Comparison of ENCODE assay signal across 8 mouse cellular contexts in genomic region chr12:27341130-27341870, GRCm38 (mm10). TPM values are rescaled to one million over a fixed set of nuclear protein-coding genes. Genes with fewer than 3 reads are reported as not detected.
A peak's percentile ranks its signal among the peaks of the same experiment; 100 is the strongest.
DNase-seq lines count a peak whose midpoint lies in the region; ATAC-seq lines count a peak whose summit lies in the region.

No protein-coding gene starts in this region.

- H3K9me3 ChIP-seq in heart, embryonic 11.5 days (replicated peaks; ENCODE audit: control insufficient read depth, low read length), result no peaks in the 10 kb centered on the region
- no peaks in the 10 kb centered on the region for H3K9me3 ChIP-seq in liver, embryonic 13.5 days (replicated peaks)
- H3K9me3 ChIP-seq in neural tube, embryonic 15.5 days (replicated peaks), result no peaks in the 10 kb centered on the region

- H3K9ac ChIP-seq in heart, embryonic 11.5 days (ENCODE audit: low read depth, low read length), result peak overlapping the region; percentile 87
- H3K9ac ChIP-seq in liver, embryonic 13.5 days, result peak overlapping the region; percentile 50
- H3K9ac ChIP-seq in neural tube, embryonic 15.5 days (replicated peaks), result peak overlapping the region; percentile 94

- ATAC-seq in heart, embryonic 11.5 days (replicated peaks; ENCODE audit: insufficient number of reproducible peaks, low FRiP score, low TSS enrichment), result no peak
- ATAC-seq in liver, embryonic 13.5 days (ENCODE audit: low read depth), result no peak
- no peak for ATAC-seq in neural tube, embryonic 15.5 days (ENCODE audit: low FRiP score)
- no peak for ATAC-seq in CD4-positive, CD25-positive, alpha-beta regulatory T cell, adult 4 months

- no peaks in the 10 kb centered on the region for H3K36me3 ChIP-seq in heart, embryonic 11.5 days (ENCODE audit: control insufficient read depth, insufficient read depth, low read length)
- no peaks in the 10 kb centered on the region for H3K36me3 ChIP-seq in liver, embryonic 13.5 days
- H3K36me3 ChIP-seq in neural tube, embryonic 15.5 days, result no peaks in the 10 kb centered on the region

- H3K4me1 ChIP-seq in heart, embryonic 11.5 days (ENCODE audit: control insufficient read depth, insufficient read depth, low read length), result 0 out of 2 replicates have a peak, but pooled peaks cover 5% of the 10 kb centered on the region
- H3K4me1 ChIP-seq in liver, embryonic 13.5 days (replicated peaks), result 0 out of 2 replicates have a peak, but pooled peaks cover 6% of the 10 kb centered on the region
- peaks cover 11% of the 10 kb centered on the region for H3K4me1 ChIP-seq in neural tube, embryonic 15.5 days

- H3K4me3 ChIP-seq in heart, embryonic 11.5 days (ENCODE audit: low read depth, low read length), result peak overlapping the region; percentile 90
- peak overlapping the region; percentile 53 for H3K4me3 ChIP-seq in liver, embryonic 13.5 days (replicated peaks)
- peak overlapping the region; percentile 96 for H3K4me3 ChIP-seq in neural tube, embryonic 15.5 days (replicated peaks)

- H3K4me2 ChIP-seq in heart, embryonic 11.5 days, result peak overlapping the region; percentile 84
- H3K4me2 ChIP-seq in liver, embryonic 13.5 days, result peak overlapping the region; percentile 61
- H3K4me2 ChIP-seq in neural tube, embryonic 15.5 days, result peak overlapping the region; percentile 70

- WGBS in heart, embryonic 11.5 days (ENCODE audit: insufficient replicate concordance), result under 1% methylated on average over 80 of the region's 80 CpGs
- 2% methylated on average over 79 of the region's 80 CpGs for WGBS in liver, embryonic 13.5 days (ENCODE audit: insufficient replicate concordance)
- under 1% methylated on average over 77 of the region's 80 CpGs for WGBS in neural tube, embryonic 15.5 days

- peak overlapping the region; percentile 90 for H3K27ac ChIP-seq in heart, embryonic 11.5 days (ENCODE audit: low read depth, low read length)
- H3K27ac ChIP-seq in liver, embryonic 13.5 days, result no peak overlapping the region
- H3K27ac ChIP-seq in neural tube, embryonic 15.5 days (replicated peaks), result peak overlapping the region; percentile 99

- DNase-seq in cerebellum, adult 11 months, result peak; percentile 5
- DNase-seq in cerebellum, adult 9-10 months, result no peak
- DNase-seq in cerebellum, postnatal 4 days (ENCODE audit: low spot score in 2 of 2), result peak; percentile 39 to 66
- peak; percentile 63 to 75 for DNase-seq in kidney, postnatal 4 days
- DNase-seq in liver, embryonic 13.5 days, result no peak

- no peaks in the 10 kb centered on the region for H3K27me3 ChIP-seq in heart, embryonic 11.5 days (ENCODE audit: control insufficient read depth, insufficient read depth, low read length)
- H3K27me3 ChIP-seq in liver, embryonic 13.5 days, result peaks cover 78% of the 10 kb centered on the region
- no peaks in the 10 kb centered on the region for H3K27me3 ChIP-seq in neural tube, embryonic 15.5 days (replicated peaks)

RNA-seq across cellular contexts. Expression of gene Sox11, which starts 1.1 kb away (rescaled TPM):
- 36.5 and 43.6 TPM in 2 replicates for polyA plus RNA-seq in heart, embryonic 11.5 days (2014; fragmentation: Nextera tagmentation; extraction: Ambion mirVana)
- polyA plus RNA-seq in liver, embryonic 13.5 days (2015; fragmentation: Nextera tagmentation; extraction: Ambion mirVana), result 2.1 and 2.6 TPM in 2 replicates
- polyA plus RNA-seq in neural tube, embryonic 15.5 days (2015; fragmentation: Nextera tagmentation; extraction: Ambion mirVana), result 156 and 197 TPM in 2 replicates
- polyA plus RNA-seq in CD4-positive, CD25-positive, alpha-beta regulatory T cell, adult 4 months (2017; shearing (Covaris generic)), result under 1 TPM in 1 of 2 experiments, not detected in 1; 0.11 TPM

Comparison
In these comparisons a context has a peak if more than half of its experiments do, and no peak if none do; other contexts are left out.
1. DNase-seq: peak in cerebellum, adult 11 months (single experiment), cerebellum, postnatal 4 days (2 of 2) and kidney, postnatal 4 days (2 of 2); none in cerebellum, adult 9-10 months (single experiment) and liver, embryonic 13.5 days (single experiment).
2. RNA of gene Sox11, which starts 1.1 kb away (polyA plus RNA-seq): 156 to 197 TPM in neural tube, embryonic 15.5 days and 36.5 to 43.6 TPM in heart, embryonic 11.5 days; 2.1 to 2.6 TPM in liver, embryonic 13.5 days and 0.11 TPM in CD4-positive, CD25-positive, alpha-beta regulatory T cell, adult 4 months; every median in the first group is over 10 times any median in the second.
3. Peak in every context shown above with its lines, with median percentiles within 50 percentile points of each other: H3K4me2 ChIP-seq, H3K4me3 ChIP-seq and H3K9ac ChIP-seq.